Mouse (Mus musculus): ENCODE data around the gene Il16. TPM values are rescaled to one million over a fixed set of nuclear protein-coding genes. Genes with fewer than 3 reads are reported as not detected.

Gene Il16
- polyA plus RNA-seq, 1 experiment from 2014 or later: 0.93 TPM

- no peak overlapping the region for H3K4me3 ChIP-seq
- H3K27ac ChIP-seq: no peak overlapping the region
- no peak overlapping the region for H3K4me2 ChIP-seq
- no peaks in the 10 kb centered on the region for H3K4me1 ChIP-seq
- H3K36me3 ChIP-seq (replicated peaks): no peaks in the 10 kb centered on the region
- no peak for ATAC-seq (replicated peaks)
- 85% methylated on average over 7 of the region's 7 CpGs for WGBS
- no peaks in the 10 kb centered on the region for H3K9me3 ChIP-seq
- no peaks in the 10 kb centered on the region for H3K27me3 ChIP-seq (replicated peaks)
- H3K9ac ChIP-seq: no peak overlapping the region
These were observed 96.7 kb downstream of the Il16 start for GRCm38 (mm10) chr7:83648807-83649206.

- no peak overlapping the region for H3K27ac ChIP-seq
- ATAC-seq (replicated peaks): no peak
- no peaks in the 10 kb centered on the region for H3K4me1 ChIP-seq
- 83% methylated on average over 5 of the region's 5 CpGs for WGBS
- H3K9ac ChIP-seq: no peak overlapping the region
- no peaks in the 10 kb centered on the region for H3K36me3 ChIP-seq (replicated peaks)
- H3K4me2 ChIP-seq: no peak overlapping the region
- no peak overlapping the region for H3K4me3 ChIP-seq
- H3K9me3 ChIP-seq: no peaks in the 10 kb centered on the region
- H3K27me3 ChIP-seq (replicated peaks): no peaks in the 10 kb centered on the region
These were observed 100.0 kb downstream of the Il16 start for GRCm38 (mm10) chr7:83645476-83645875.

DNA sequence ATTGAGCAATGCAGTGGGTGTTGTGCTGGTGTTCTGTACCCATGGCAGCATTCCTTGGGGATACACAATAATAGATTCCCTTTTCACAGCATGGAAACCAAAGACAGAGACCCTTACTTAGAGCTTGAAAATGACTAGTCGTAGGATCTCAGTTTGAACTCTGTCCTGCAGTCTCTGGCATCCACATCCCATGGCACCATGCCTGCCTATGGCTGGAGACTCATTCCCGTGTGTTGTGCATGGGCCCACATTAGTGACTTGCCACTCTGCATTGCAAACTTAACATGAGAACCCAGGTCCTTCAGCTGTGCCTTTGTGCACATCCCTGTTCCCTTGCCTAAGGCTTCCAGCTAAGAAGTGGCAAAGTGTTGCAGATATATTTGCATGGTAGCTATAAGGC, 100.8 kb downstream of the Il16 start:
- Histone ChIP-seq H3K9ac (no peak overlapping the region), H3K9me3 (no peaks in the 10 kb centered on the region), H3K4me1 (no peaks in the 10 kb centered on the region), H3K36me3 (replicated peaks) (no peaks in the 10 kb centered on the region), H3K4me3 (no peak overlapping the region), H3K4me2 (no peak overlapping the region), H3K27me3 (replicated peaks) (no peaks in the 10 kb centered on the region), H3K27ac (no peak overlapping the region)
- no peak for ATAC-seq (replicated peaks)
- 79% methylated on average over 2 of the region's 2 CpGs for WGBS

GRCm38 (mm10) chr7:83643581-83643980, 101.9 kb downstream of the Il16 start:
- Histone ChIP-seq H3K36me3 (replicated peaks) (no peaks in the 10 kb centered on the region), H3K4me1 (no peaks in the 10 kb centered on the region), H3K4me2 (no peak overlapping the region), H3K9ac (no peak overlapping the region), H3K27ac (no peak overlapping the region), H3K4me3 (no peak overlapping the region), H3K27me3 (replicated peaks) (no peaks in the 10 kb centered on the region), H3K9me3 (no peaks in the 10 kb centered on the region)
- no peak for ATAC-seq (replicated peaks)
- WGBS: 86% methylated on average over 6 of the region's 6 CpGs

- Histone ChIP-seq H3K36me3 (replicated peaks) (no peaks in the 10 kb centered on the region), H3K9ac (no peak overlapping the region), H3K4me3 (no peak overlapping the region), H3K4me2 (no peak overlapping the region), H3K4me1 (no peaks in the 10 kb centered on the region), H3K9me3 (no peaks in the 10 kb centered on the region), H3K27ac (no peak overlapping the region), H3K27me3 (replicated peaks) (no peaks in the 10 kb centered on the region)
- ATAC-seq (replicated peaks): no peak
- WGBS: 59% methylated on average over 2 of the region's 2 CpGs
These were observed 104.4 kb downstream of the Il16 start for GRCm38 (mm10) chr7:83641163-83641562.

DNA sequence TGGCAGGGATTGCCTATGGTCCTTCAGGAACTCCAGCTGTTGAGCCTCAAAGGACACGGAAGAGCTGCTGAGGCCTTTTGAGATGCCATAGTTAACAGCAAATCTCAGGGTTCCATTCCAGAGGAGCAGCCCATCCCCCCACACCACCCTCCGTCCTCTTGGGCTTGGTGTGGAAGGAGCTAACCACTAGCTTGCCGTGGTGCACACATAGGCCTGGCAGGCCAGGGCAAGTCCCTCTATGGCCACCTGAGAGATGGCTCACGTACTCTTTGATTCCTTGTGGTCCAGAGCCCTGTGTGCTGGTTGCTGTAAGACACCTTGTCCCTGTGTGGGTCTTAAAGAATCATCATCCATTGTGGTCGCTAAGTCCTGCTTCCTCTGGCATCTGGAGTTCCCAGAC, 104.9 kb downstream of the Il16 start:
- Histone ChIP-seq H3K9me3 (no peaks in the 10 kb centered on the region), H3K4me2 (no peak overlapping the region), H3K27me3 (replicated peaks) (no peaks in the 10 kb centered on the region), H3K27ac (no peak overlapping the region), H3K4me3 (no peak overlapping the region), H3K36me3 (replicated peaks) (no peaks in the 10 kb centered on the region), H3K9ac (no peak overlapping the region), H3K4me1 (no peaks in the 10 kb centered on the region)
- 91% methylated on average over 5 of the region's 5 CpGs for WGBS
- ATAC-seq (replicated peaks): no peak

DNA sequence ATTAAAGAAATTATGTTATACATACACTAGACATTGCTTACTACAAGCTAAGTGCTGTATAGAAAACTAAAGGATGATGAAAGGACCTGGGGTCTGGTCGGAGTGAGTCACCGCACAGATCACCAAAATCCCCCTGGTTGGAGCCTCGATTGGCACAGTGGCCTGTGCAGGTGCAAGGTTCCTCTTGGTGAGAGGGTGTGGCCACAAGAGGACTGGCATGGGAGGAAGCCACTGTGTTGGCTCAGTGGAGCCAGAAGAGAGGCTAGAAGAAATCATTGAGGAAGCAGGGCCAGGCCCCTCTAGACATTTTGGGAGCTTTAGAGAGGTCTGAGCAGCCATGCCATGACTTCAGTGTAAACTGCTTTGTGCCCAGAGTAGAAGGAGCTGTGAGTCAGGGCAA, 106.4 kb downstream of the Il16 start:
- Histone ChIP-seq H3K4me1 (no peaks in the 10 kb centered on the region), H3K27me3 (replicated peaks) (no peaks in the 10 kb centered on the region), H3K36me3 (replicated peaks) (no peaks in the 10 kb centered on the region), H3K4me3 (no peak overlapping the region), H3K9ac (no peak overlapping the region), H3K4me2 (no peak overlapping the region), H3K9me3 (no peaks in the 10 kb centered on the region), H3K27ac (no peak overlapping the region)
- ATAC-seq (replicated peaks): no peak
- 84% methylated on average over 3 of the region's 3 CpGs for WGBS

- no peak overlapping the region for H3K4me2 ChIP-seq
- no peak overlapping the region for H3K27ac ChIP-seq
- H3K4me1 ChIP-seq: no peaks in the 10 kb centered on the region
- H3K36me3 ChIP-seq (replicated peaks): no peaks in the 10 kb centered on the region
- no peak for ATAC-seq (replicated peaks)
- 92% methylated on average over 8 of the region's 8 CpGs for WGBS
- H3K27me3 ChIP-seq (replicated peaks): no peaks in the 10 kb centered on the region
- H3K9ac ChIP-seq: no peak overlapping the region
- H3K4me3 ChIP-seq: no peak overlapping the region
- H3K9me3 ChIP-seq: no peaks in the 10 kb centered on the region
These were observed 107.5 kb downstream of the Il16 start for GRCm38 (mm10) chr7:83637781-83638583.

GRCm38 (mm10) chr7:83636425-83636824, 109.1 kb downstream of the Il16 start:
- no peaks in the 10 kb centered on the region for H3K27me3 ChIP-seq (replicated peaks)
- H3K4me1 ChIP-seq: peaks cover 7% of the 10 kb centered on the region; the same call in 1 of the 2 replicates
- 94% methylated on average over 8 of the region's 8 CpGs for WGBS
- H3K4me2 ChIP-seq: no peak overlapping the region
- no peak overlapping the region for H3K27ac ChIP-seq
- H3K36me3 ChIP-seq (replicated peaks): no peaks in the 10 kb centered on the region
- no peak overlapping the region for H3K4me3 ChIP-seq
- no peaks in the 10 kb centered on the region for H3K9me3 ChIP-seq
- H3K9ac ChIP-seq: no peak overlapping the region
- no peak for ATAC-seq (replicated peaks)

GRCm38 (mm10) chr7:83635726-83636125, 109.8 kb downstream of the Il16 start:
- no peak for ATAC-seq (replicated peaks)
- WGBS: 76% methylated on average over 2 of the region's 2 CpGs
- H3K36me3 ChIP-seq (replicated peaks): no peaks in the 10 kb centered on the region
- H3K4me3 ChIP-seq: no peak overlapping the region
- H3K9me3 ChIP-seq: no peaks in the 10 kb centered on the region
- H3K4me1 ChIP-seq: peaks cover 13% of the 10 kb centered on the region
- H3K9ac ChIP-seq: no peak overlapping the region
- no peak overlapping the region for H3K27ac ChIP-seq
- H3K4me2 ChIP-seq: no peak overlapping the region
- H3K27me3 ChIP-seq (replicated peaks): no peaks in the 10 kb centered on the region

DNA sequence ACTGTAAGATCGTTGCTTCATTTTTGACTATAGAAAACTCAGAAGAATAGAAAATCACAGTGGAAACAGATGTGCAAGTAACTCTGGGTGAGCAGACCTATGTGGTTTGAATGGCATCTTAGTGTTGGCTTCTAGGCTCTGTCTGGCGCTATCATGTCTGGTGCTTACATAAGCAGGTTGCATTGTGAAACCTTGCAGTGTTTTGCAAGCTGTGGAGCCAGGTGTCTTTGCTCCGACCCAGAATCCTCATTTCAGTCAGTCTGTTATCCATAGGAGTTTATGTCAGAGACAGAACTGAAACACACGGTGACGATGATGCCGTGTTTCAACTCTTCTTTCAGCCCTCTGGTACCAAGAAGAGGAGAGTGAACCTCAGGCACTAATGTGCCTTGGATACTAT, 111.7 kb downstream of the Il16 start:
- no peak overlapping the region for H3K27ac ChIP-seq
- no peak overlapping the region for H3K4me3 ChIP-seq
- no peak overlapping the region for H3K9ac ChIP-seq
- H3K9me3 ChIP-seq: no peaks in the 10 kb centered on the region
- no peak overlapping the region for H3K4me2 ChIP-seq
- H3K27me3 ChIP-seq (replicated peaks): no peaks in the 10 kb centered on the region
- ATAC-seq (replicated peaks): no peak
- WGBS: 88% methylated on average over 6 of the region's 6 CpGs
- H3K36me3 ChIP-seq (replicated peaks): no peaks in the 10 kb centered on the region
- H3K4me1 ChIP-seq: peaks cover 14% of the 10 kb centered on the region

GRCm38 (mm10) chr7:83632682-83633120, 112.8 kb downstream of the Il16 start:
- no peaks in the 10 kb centered on the region for H3K27me3 ChIP-seq (replicated peaks)
- peaks cover 14% of the 10 kb centered on the region for H3K4me1 ChIP-seq
- H3K4me3 ChIP-seq: peak overlapping the region; percentile 76; the same call in 1 of the 2 replicates
- no peak overlapping the region for H3K9ac ChIP-seq
- H3K9me3 ChIP-seq: no peaks in the 10 kb centered on the region
- no peaks in the 10 kb centered on the region for H3K36me3 ChIP-seq (replicated peaks)
- no peak overlapping the region for H3K27ac ChIP-seq
- no peak for ATAC-seq (replicated peaks)
- 60% methylated on average over 6 of the region's 6 CpGs for WGBS
- H3K4me2 ChIP-seq: peak overlapping the region; percentile 92

Data from midbrain, embryonic 15.5 days (tissue).